Mouse (Mus musculus): ENCODE results near the gene Ddah1.

DNA sequence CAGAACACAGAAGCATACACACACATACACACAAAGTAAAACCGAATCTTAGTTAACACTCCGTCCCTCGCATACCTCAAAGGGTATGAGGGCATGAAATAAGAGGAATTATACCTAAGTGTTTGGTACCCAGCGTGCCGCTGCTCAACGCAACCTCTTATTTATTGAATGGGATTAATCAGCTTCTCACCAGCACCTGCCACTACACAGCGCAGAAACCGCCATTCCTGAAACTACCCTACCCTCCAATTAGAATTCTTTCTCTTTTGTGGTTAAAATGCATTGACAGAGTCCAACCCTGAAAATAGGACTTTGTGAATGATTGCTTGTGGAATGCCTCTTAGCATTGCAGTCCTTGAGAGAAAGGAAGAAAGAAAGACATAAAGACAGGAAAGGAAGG, 145.1 kb downstream of the Ddah1 start:
- TF ChIP-seq CTCF (IDR thresholded peaks at IDR 0.05; ENCODE audit: low read depth) (no peak), EP300 (IDR thresholded peaks at IDR 0.05; ENCODE audit: low read depth) (no peak)
